Mouse (Mus musculus): ENCODE measurements at regions not wholly inside any gene's neighbourhood (a gene's known extent, or its start where the extent isn't known, plus 50 kb on each side); places are given as distances from the start of the nearest gene placed in this dataset.
A peak's percentile ranks its signal among the peaks of the same experiment; 100 is the strongest.

GRCm38 (mm10) chr16:8117543-8118167, 307.3 kb downstream of the Tmem114 start:
- no peak for DNase-seq (ENCODE audit: low spot score)

- no peak for DNase-seq (ENCODE audit: low spot score)
Observed at GRCm38 (mm10) chr16:8111329-8112116, 313.4 kb downstream of the Tmem114 start.

- DNase-seq (ENCODE audit: low spot score), result peak; percentile 3
Observed at GRCm38 (mm10) chr16:8108141-8109122, 316.5 kb downstream of the Tmem114 start.

GRCm38 (mm10) chr16:8079024-8079423, 345.9 kb downstream of the Tmem114 start:
- no peak for DNase-seq (ENCODE audit: low spot score)

- no peak for DNase-seq (ENCODE audit: low spot score)
Observed at GRCm38 (mm10) chr16:8078461-8078860, 346.5 kb downstream of the Tmem114 start.

GRCm38 (mm10) chr16:8074729-8075128, 350.2 kb downstream of the Tmem114 start:
- no peak for DNase-seq (ENCODE audit: low spot score)

GRCm38 (mm10) chr16:8053936-8054335, 371.0 kb downstream of the Tmem114 start:
- DNase-seq (ENCODE audit: low spot score), result no peak

GRCm38 (mm10) chr16:8008966-8009365, 416.0 kb downstream of the Tmem114 start:
- no peak for DNase-seq (ENCODE audit: low spot score)

GRCm38 (mm10) chr16:8006631-8007030, 418.3 kb downstream of the Tmem114 start:
- no peak for DNase-seq (ENCODE audit: low spot score)

GRCm38 (mm10) chr16:8002339-8003089, 422.4 kb downstream of the Tmem114 start:
- DNase-seq (ENCODE audit: low spot score), result no peak

GRCm38 (mm10) chr16:7982816-7983215, 442.1 kb downstream of the Tmem114 start:
- DNase-seq (ENCODE audit: low spot score), result no peak

- DNase-seq (ENCODE audit: low spot score), result no peak
Observed at GRCm38 (mm10) chr16:7978466-7978865, 446.5 kb downstream of the Tmem114 start.

GRCm38 (mm10) chr16:7951616-7952015, 473.3 kb downstream of the Tmem114 start:
- no peak for DNase-seq (ENCODE audit: low spot score)

- no peak for DNase-seq (ENCODE audit: low spot score)
Observed at GRCm38 (mm10) chr16:7942333-7942732, 482.6 kb downstream of the Tmem114 start.

GRCm38 (mm10) chr16:7937167-7937566, 487.8 kb downstream of the Tmem114 start:
- DNase-seq (ENCODE audit: low spot score), result no peak

GRCm38 (mm10) chr16:7932322-7932721, 492.6 kb downstream of the Tmem114 start:
- no peak for DNase-seq (ENCODE audit: low spot score)

GRCm38 (mm10) chr16:7931676-7932075, 493.3 kb downstream of the Tmem114 start:
- DNase-seq (ENCODE audit: low spot score), result no peak

- DNase-seq (ENCODE audit: low spot score), result no peak
Observed at GRCm38 (mm10) chr16:7929112-7929511, 495.8 kb downstream of the Tmem114 start.

- DNase-seq (ENCODE audit: low spot score), result no peak
Observed at GRCm38 (mm10) chr16:7928391-7928935, 496.5 kb downstream of the Tmem114 start.

- DNase-seq (ENCODE audit: low spot score), result no peak
Observed at GRCm38 (mm10) chr16:7927756-7928155, 497.2 kb downstream of the Tmem114 start.

GRCm38 (mm10) chr16:7895786-7896185, 529.1 kb downstream of the Tmem114 start:
- DNase-seq (ENCODE audit: low spot score), result no peak
